Mouse (Mus musculus) liver, adult 2 months (tissue): Measurements from ENCODE around the gene Kcnh1.

Source experiments
- CTCF ChIP-seq: fragments of 200-500 bp; IDR thresholded peaks from 2 replicates; pipeline ENCODE4 v1.5.1; 2011; ENCODE audit warnings: low read depth, low read length, control low read depth
- POLR2A ChIP-seq: fragments of 200-500 bp; IDR thresholded peaks from 2 replicates; pipeline ENCODE4 v1.6.1; 2011; ENCODE audit warnings: low read length, control low read depth; ENCODE audit not compliant: insufficient read depth; ENCODE audit errors: extremely low read depth

DNA sequence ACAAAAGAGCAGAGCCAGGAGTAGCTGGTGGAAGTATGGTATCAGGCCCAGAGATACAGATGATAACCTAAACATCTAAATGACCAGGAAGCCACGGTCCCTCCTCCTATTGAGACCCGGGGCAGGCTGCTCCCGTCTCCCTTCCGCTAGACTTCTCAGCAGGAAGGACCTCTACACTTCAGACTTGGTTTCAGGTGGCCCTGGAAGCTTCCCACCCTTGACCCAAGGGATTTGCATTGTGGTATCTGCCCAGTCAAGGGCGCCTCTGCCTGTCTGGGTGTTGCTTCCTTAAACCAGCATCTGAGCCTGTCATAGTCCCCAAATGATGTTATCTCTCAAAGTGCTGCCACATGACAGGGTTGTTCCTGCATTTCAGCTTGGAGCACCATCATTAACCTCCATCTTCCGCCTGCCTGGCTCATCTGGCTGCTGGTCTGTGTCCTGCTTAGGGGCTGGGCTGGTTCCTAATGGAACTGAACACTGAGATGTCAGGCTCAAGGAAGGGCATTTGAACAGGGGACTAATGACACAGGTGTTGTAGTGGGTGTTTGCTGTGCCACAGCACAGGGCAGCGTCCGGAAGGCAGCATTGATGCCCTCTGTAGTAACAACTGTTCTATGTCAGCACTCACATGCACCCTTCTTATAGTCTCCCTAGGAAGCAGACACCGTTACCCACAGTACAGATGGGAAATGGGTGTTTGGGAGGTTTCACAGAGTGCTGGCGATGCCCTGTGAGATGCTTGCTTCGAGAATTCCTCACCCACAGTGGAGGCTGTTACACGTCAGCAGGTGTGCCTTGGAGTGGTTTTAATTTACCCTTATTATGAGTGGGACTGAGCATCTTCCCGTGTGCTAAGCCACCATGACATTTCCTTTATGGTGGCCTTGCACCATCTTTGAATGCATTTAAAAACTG is 299.6 kb downstream of the Kcnh1 start:
- TF ChIP-seq CTCF (no peak), POLR2A (no peak)
